Mouse (Mus musculus) ovary, postnatal 36 days (tissue): ENCODE data around the gene Ush1g.

Source experiments
- DNase-seq: peaks from one replicate; pipeline ENCODE4 v3.0.0; 2022; ENCODE audit warnings: low spot score, mixed read lengths

The Ush1g gene

DNA sequence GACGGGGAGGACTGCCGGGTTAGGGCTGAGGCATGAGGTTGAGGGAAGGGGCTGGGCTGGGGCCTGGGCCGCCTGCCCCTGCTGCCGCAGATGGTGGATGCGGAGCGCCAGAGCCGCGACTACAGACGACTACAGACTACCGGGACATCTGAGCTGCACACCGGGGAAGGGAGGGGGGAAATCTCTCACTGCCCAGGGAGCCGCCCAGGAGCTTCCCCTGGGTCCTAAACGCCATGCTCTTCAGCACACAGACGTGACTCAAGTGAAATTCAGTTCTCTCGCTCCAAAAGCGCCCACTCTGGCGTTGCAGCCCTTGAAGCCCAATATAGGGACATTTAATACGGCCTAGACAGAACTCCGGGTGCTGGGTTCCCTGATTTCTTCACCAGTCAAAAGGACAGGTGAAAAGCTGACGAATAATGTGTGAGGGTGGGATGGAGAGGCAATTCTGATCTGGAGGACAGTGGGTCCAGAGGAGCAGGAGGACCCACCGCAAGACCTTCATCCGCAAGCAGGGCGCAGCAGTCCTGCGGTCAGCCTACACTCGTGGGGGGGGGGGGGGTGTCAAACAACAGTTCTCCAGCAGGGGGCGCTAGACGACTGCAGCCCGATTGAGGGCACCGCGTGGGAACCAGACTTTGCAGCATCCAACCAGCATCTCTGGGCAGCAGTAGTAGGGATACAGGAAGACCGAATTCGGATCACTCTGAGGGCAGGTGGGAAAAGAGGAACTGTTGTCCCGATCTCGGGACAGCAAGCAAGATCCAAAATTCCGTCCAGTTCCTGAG is at the start of gene Ush1g:
Gene Ush1g, minus strand, starts transcription at position 136 of the 788 bp plus-strand sequence.
- peak; percentile 57 for DNase-seq

DNA sequence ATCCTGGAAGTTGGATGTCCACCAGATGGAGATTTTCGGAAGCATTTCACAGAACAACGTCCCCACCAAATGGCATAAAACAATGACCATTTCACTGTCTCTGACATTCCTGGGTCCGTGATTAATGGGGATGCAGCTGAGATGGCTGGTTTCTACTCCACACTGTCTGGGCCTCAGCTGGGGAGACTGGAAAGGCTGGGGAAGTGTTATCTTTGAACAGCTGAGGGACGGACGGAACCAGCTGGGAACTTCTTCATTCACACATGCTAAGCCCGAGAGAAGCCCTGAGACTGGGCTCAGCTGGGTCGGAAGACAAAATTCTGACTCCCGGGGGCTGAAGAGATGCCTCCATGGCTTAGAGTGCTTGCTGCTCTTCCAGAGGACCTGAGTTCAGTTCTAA is 49.5 kb upstream of the Ush1g start:
- DNase-seq = no peak

DNA sequence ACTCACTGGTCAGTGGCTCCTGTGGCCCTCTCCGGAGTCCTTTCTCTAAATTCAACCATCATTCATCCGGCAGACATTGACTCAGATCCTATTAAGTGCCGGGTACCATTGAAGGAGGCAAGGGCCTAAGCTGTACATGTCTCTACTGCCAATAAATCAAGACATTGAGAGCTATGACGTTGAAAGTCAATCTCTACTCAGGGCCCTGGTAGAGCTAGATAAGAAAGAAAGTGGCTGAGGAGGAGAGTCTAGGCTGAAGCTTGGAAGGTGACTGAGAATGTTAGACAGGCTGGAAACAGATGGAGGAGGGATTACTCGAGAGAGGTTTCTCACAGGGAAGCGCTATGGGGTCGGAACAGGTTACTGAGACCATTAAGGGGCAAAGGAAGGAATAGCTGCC is 48.5 kb upstream of the Ush1g start:
- DNase-seq = no peak

DNA sequence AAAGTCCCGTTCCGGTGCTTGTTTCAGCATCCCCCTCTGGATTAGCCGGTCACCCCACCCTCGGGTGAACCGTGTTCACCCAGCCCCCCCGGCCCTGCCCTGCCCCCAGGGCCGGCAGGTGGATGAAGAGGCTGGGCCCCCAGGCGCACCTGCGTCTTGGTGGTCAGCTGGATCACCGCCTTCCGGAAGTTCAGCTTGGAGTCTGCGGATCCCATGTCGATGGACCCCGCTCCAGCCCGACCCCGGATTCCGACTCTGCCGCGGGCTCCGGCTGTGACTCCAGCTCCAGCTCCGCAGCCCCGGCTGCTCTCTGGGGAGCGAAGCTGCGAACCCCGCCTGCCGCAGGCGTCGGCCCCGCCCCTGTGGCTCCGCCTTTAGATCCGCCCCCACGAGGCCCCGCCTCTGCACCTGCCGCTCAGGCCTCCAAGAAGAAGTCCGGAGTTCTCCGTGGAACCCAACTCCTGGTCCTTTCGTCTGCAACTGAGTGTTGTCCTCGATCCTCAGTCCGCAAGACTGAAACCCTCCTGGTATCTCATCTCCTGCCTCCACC is 45.6 kb upstream of the Ush1g start, which contains the start of gene Hid1:
Gene Hid1, minus strand, starts transcription at position 362 of the 550 bp plus-strand sequence.
- peak; percentile 82 for DNase-seq

DNA sequence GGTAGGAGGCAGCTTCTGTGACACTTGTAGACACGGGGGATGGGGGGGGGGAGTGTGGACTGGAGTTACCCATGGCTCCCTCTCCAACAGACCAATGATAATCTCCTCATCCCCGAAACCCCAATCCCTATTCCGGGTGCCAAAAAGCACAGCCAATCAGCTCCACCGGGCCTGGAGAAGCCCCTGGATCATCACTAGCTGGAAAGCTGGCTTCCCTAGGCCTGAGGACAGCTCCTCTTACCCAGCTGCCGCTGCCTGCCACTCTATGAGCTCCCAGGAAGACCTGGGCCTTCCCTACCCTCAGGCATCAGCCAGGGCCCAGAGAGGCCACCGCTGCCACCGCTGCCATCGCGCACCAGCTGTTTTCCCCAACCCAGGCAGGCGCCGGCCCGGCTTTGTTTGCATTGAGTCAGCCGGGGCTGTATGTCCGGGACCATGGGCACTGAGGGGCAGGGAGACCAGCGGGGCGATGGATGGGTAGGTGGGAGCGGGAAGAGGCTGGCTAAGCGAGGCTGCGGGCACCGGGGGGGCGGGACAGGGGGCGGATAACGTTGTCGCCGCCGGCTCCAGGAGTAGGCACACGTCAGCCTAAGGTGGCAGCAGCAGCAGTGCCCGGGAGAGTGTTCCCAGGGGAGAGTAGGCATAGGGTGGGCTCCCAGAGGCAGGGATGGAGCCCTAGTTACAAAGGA is 45.0 kb upstream of the Ush1g start:
- DNase-seq = no peak

DNA sequence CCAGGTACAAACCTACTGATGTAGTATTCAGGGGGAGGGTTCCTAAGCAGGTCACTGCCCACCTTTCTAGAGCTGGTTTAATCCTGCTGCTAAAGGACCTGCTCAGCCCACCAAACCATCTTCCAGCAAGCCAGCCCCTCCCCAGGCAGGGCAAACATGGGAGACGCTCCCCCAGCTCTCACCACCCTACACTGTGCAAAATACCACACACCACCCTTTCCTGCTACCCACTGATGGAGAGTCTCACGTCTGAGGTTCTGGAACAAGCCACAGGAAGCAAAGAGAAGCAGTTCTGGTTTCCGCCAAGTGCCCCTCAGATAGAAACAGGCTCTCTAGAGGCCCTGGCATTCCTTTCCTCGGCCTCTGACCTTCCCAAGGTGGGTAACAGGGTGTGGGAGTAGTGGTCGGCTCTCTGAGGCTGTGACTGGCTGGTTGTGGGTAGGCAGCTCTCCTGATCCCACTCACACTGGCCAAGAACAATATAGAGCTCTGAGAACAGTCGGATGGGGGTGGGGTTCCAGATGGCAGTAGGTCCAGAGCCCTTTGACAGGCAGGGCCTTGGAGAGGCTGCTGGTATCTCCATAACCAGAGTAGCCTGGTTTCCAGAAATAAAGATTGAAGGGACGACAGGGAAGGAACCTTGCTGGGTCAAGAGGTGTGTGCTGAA is 44.3 kb upstream of the Ush1g start:
- DNase-seq = no peak

DNA sequence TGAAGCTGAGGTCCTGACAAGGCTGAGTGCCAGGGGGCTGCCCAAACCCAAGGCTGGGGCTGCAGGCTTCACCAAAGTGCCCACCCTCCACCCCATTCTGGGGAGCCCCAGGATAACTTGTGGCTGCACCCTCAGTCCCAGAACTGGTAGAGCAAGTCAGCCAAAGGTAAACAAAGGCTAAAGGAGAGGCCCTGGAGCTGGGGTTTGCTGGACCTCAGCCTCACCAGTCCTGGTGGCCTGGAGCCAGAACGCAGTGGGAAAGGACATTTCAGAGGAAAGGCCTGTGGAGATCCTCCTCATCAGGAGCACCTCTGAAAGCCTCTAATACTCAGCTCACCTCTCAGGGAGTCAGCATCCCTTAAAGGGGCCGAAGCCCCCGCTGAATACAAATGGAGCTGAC is 42.3 kb upstream of the Ush1g start:
- DNase-seq = no peak

DNA sequence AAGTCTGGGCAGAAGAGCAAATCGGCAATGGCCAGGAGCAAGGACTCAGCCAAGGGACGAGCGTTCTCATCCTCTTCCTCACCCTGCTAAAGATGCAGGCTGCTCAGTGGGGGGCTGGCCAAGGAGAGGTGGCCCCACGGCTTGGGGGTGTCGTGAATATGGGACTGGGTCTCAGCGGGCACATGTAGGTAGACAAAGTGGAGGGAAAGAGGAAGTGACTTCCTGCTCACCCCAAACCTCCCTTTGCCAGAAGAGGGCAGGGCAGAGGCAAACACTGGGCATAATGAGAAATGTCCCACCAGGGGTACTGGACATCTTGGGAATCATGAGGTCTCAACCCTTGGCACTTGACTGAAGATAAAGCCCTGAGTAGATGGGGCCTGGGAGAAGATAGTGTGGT is 37.9 kb upstream of the Ush1g start:
- DNase-seq = no peak

DNA sequence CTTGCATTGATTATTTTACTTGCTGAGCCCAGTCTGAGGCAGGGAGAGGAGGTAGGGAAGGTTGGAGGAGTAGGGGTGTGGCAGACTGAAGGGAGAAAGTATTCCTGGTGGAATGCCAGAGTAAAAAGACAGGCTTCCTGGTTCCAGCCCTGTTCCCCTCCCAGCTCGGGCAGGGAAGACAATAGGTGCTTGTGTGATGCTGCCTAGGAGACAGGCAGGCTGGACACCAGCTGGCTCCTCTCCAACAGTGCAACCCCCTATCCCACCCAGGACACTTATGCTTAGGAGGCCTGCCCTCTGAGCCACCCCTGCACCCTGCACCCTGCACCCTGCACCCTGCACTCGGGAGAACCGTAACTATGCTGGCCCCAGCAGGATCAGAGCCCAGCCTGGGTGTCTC is 37.5 kb upstream of the Ush1g start:
- DNase-seq = no peak

DNA sequence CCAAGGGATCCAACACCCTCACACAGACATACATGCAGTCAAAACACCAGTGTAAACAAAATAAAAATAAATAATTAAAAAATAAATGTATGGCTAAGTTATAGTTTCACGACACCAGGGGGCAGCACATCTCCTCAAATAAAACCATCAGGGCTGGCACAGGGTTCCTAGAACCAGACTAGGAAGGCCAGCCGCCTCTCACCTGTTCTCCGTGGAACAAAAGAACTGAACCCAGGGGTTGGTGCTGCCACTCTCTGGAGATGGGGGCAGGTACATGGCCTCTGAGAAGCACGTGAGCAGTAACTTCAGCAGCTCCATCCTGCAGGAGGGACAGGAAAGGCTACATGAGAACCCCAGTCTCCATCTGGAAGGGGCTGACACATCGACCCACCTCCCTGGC is 36.6 kb upstream of the Ush1g start:
- peak; percentile 59 for DNase-seq

DNA sequence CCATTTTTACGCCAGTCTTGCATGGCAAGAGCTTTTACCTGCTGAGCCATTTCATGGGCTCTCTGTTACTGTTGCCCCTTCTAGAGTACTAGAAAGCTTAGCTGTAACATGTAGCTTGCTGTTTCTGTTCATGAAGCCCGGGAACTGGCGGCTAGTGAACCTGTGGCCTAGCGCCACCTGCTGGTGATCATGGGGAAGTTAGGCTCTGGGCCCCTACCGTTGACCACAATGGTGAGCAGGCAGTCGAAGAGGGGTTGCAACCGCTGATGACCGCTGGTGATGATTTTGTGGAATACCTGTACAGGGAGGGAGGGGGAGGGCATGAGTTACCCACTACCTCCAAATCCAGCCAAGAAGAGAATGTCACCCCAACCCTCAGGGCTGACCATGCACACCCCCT is 32.3 kb upstream of the Ush1g start:
- peak; percentile 69 for DNase-seq

DNA sequence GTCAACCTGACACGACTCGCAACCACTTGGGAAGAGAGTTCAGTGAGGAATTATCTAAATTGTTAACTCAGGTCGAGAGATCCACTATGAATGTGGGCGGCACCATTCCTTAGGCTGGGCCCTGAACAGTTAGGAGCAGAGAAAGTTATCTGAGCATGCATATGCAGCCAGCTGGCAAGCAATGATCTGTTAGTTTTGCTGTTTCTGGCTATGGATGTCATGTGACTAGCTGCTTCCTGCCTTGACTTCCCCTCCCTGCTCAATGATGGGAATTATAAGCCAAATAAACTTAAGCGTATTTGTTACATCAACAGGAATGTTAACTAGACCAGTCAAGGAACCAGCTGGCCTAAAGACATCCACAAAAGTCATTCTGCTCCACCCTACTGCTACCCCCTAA is 31.5 kb upstream of the Ush1g start:
- DNase-seq = no peak

DNA sequence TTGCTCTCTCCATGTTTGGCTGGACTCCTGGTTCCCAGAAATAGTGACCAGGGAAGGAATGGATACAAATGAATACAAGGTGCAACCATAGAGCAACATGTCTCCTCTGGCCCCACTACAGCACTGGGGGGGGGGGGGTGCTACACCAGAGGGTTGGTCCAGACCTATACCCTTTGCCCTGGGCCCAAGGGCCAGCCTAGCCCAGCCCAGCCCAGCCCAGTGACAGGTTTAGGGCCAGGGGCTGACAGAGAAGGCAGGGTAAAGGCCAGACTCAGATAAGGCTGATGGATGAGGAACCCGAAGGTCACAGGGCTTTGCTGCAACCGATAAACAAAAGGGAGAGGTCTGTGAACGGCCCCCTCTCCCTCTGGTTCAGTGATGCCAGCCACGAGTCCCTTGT is 28.1 kb upstream of the Ush1g start:
- DNase-seq = no peak

DNA sequence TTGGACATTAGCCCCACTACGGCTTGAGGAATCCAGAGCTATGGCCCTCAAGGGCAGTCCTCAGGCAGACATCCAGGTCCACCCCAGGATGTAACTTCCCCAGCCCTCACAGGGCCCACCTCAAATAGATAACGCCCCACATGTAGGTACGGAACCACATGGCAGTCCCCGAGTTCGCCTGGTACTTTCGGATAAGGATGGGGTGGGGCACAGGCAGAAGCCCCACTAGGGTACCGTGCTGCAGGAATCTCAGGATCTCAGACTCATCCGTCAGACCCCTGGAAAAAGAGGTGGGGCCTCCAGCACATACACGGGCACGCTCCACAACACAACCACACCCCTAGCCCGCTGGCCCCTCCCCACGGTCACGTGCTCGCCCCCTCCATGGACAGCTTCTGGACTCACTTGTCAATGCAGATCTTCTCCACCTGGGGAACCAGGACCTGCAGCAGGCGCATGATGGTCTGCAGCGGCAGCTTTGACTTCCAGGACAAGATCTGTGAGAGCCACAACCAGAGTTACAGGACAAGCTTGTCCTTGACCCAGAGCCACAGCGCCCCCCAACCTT is 26.9 kb upstream of the Ush1g start:
- no peak for DNase-seq

DNA sequence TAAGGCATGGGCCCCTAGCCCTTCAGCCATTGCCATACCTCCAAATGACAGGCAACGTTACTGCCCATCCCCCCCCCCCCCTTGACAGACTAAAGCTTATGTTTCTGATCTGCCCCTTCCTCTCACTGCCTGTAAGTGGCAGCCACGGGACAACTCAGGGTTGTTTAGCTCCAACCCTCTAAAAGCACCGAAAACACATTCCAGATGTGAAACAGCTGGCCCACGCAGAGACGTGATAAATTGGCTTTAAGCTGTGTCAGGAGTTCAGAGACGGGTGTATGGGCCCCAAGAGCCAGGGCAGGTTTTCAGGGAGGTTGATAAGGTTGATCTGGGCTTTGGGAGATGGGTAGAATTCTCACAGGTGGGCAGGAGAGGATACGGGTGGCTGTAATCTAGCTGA is 23.7 kb upstream of the Ush1g start:
- no peak for DNase-seq

DNA sequence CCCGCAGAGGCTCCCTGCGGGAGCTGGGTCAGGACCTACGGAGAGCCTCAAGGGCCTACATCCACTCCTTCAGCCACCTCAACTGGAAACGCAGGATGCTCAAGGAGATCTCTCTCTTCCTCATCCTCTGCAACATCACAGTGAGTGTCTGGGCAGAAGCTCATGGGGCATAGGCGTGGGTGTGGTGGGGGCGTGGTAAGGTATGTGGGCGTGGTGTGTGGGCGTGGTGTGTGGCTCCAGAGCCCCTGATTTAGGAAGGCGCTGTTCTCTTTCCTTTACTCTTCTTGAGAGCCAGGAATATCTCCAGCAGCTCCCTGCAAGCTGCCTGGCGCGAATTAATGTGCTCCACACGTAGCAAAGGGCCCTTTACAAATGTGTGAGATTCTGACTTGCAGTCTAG is 23.1 kb upstream of the Ush1g start:
- DNase-seq = no peak

DNA sequence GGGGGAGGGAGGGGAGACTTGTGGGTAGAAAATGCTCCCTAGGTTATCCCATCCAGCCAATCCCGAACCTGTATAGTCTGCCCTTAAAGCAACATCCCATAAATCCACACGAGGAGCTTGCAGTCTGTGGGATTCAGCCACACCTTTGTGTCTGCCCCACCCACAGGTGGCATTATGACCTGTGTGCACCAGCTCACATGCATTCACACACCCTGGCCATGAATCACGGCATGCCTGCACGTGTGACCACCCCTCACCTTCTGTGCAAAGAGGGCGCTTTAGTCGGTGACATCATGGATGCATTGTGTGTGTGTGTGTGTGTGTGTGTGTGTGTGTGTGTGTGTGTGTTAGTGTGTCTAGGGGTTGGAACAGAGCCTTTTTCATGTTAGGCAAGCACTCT is 20.0 kb upstream of the Ush1g start:
- no peak for DNase-seq

DNA sequence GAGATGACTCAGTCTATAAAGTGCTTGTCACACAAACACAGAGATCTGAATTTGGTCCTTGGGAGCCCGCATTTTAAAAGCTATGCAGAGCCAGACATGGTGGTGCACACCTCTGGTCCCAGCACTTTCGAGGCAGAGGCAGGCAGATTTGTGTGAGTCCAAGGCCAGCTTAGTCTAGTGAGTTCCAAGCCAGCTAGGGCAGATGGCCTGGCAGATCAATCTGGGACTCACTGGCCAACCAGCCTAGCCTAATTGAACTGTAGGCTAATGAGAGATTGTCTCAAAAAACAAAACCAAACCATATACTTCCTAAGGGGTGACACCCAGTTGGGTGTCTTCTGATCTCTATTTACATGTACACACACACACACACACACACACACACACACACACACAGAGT is 19.4 kb upstream of the Ush1g start:
- no peak for DNase-seq

DNA sequence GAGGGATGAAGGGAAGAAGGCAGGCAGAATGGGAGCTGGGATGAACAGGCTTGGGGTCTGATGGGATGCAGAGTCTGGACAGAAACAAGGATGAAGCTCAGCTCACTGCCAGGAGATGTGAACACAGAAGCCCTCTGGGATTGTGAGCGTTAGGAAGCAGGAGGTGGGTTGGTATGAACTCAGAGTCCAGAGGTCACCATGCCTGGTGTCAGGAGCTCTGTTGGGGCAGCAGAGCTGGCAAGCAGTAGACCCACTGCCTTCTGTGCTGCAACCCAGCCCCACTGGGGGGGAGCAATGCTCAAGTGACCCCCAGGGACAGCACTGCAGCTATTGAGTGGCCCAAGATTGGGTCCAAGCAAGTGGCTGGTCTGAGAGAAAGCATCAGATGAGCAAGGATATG is 16.0 kb upstream of the Ush1g start:
- DNase-seq = no peak

DNA sequence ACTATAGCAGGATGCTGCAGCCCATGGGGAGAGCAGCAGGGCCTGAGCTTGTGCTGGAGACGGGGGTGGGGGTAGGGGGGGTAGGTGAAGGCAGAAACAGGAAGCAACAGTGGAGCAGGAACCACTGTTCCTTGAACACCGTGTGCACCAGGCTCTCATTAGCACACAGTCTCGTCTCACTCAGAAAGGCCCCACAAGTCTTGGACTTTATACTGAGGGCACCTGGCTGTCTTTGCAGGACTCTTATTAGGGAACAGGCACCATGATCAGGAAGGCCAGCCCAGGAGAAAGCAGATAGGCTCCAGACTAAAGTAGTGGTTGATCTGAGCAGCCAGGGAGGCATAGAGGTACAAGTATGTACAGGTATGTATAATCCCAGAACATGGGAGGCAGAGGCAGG is 15.5 kb upstream of the Ush1g start:
- DNase-seq = no peak

DNA sequence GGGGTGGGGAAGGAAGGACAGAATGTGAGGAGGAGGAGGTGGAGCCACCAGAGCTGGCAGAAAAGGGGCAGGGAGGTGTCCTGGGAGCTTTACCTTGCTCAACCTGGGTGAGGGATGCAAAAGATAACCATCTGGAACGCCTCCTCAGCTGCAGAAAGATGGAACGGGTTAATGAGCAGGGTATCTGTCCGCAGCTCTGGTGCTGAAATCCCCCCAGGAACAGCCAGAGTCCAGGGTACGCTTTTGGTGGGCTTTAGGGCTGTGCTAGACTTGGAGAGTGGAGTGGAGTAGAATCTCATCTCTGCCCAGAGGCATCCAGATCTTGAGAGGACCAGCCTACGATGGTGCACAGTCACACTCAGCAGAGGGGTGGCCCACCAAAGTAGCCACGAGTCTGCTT is 14.3 kb upstream of the Ush1g start:
- no peak for DNase-seq

DNA sequence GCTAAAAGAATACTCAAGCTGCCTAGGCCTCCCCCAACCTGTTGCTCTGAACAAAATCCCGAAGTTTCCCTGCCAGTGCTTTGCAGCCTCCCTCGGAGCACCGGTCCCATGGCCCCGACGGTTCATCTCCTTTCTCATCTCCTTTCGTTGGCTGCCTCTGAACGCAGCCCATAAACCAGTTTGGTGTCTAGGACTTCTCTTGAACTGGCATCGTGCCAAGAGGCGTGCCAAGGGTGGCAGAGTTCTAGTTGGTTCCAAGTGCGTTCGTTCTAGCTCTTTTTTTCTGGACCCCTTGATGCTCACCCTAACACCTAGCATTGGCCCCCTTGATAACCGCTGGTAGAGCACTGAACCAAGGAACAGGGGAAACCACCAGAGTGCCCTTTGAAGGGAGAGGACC is 13.4 kb upstream of the Ush1g start:
- no peak for DNase-seq

DNA sequence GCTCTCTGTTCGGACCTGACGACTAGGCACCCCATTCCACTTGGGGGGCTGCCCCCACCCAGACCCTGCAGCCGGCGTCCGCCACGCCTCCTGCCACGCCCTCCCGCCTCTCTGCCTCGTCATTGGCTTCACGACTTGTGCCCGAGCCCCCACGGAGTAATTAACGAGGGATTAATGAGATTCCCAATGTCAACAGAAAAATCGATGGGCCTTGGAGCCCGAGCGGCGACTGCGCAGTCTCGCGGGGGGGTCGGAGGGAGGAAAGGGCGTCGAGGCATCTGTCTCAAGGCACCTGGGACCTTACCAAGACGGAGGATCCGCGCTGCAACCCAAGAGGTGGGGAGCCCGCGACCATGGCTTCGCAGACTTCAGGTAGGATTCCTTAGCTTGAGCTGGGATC is 12.7 kb upstream of the Ush1g start, which contains the start of gene Otop3:
Gene Otop3, plus strand, starts transcription at position 201 of the 400 bp plus-strand sequence.
- no peak for DNase-seq
